Comparison of ENCODE assay signal across 27 mouse cellular contexts in the genomic region with DNA sequence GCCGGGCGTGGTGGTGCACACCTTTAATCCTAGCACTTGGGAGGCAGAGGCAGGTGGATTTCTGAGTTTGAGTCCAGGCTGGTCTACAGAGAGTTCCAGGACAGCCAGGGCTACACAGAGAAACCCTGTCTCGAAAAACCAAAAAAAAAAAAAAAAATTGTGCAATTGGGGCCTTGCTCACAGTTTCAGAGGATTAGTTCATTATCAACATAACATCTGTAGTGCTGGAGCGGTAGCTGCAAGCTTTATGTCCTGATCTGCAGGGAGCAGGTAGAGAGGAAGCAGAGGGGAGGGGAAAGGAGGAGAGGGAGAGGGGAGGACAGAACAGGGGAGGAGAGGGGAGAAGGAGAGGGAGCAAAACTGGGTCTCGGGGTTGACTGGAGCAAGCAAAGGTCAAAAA. TPM values are rescaled to one million over a fixed set of nuclear protein-coding genes. Genes with fewer than 3 reads are reported as not detected.
"Had no signal": no experiment of that assay in that cellular context is flagged by ENCODE, and none has a peak within 500 bp of the region (broad histone marks: within the 10 kb centered on the region; RNA-seq: fewer than 3 reads in every experiment).

No protein-coding gene starts in this region.

- H3K4me1 ChIP-seq: lung, embryonic 15.5 days; midbrain, embryonic 12.5 days; neural tube, embryonic 13.5 days; neural tube, embryonic 15.5 days; stomach, embryonic 15.5 days had no signal

- DNase-seq: lung, adult 2 months; lung, postnatal 14 days; lung, postnatal 36 days; midbrain, embryonic 14.5 days; retina, postnatal 1 day; right cerebral cortex, adult 18-20 months; right cerebral cortex, postnatal 25 days; right cerebral cortex, postnatal 4 days; spleen, adult 18-20 months; thymus, adult 18-20 months; thymus, postnatal 14 days; thymus, postnatal 36 days had no signal

- H3K4me2 ChIP-seq: lung, embryonic 15.5 days; midbrain, embryonic 12.5 days; neural tube, embryonic 13.5 days; neural tube, embryonic 15.5 days; stomach, embryonic 15.5 days had no signal

- H3K9me3 ChIP-seq: lung, embryonic 15.5 days; midbrain, embryonic 10.5 days; midbrain, embryonic 12.5 days; neural tube, embryonic 13.5 days; neural tube, embryonic 15.5 days; stomach, embryonic 15.5 days had no signal

- H3K27me3 ChIP-seq: lung, embryonic 15.5 days; midbrain, embryonic 12.5 days; neural tube, embryonic 13.5 days; neural tube, embryonic 15.5 days; stomach, embryonic 15.5 days had no signal

- H3K36me3 ChIP-seq: lung, embryonic 15.5 days; midbrain, embryonic 10.5 days; midbrain, embryonic 12.5 days; neural tube, embryonic 13.5 days; neural tube, embryonic 15.5 days; stomach, embryonic 15.5 days had no signal

- ATAC-seq: lung, postnatal 0 days; midbrain, embryonic 16.5 days had no signal

- H3K27ac ChIP-seq: lung, embryonic 15.5 days; macrophage; midbrain, embryonic 10.5 days; midbrain, embryonic 12.5 days; neural tube, embryonic 13.5 days; neural tube, embryonic 15.5 days; stomach, embryonic 15.5 days; stomach, postnatal 0 days had no signal

- H3K4me3 ChIP-seq: lung, embryonic 15.5 days; midbrain, embryonic 10.5 days; midbrain, embryonic 12.5 days; myocyte; neural tube, embryonic 13.5 days; neural tube, embryonic 15.5 days; stomach, embryonic 15.5 days had no signal

- H3K9ac ChIP-seq: lung, embryonic 15.5 days; midbrain, embryonic 12.5 days; neural tube, embryonic 13.5 days; neural tube, embryonic 15.5 days; stomach, embryonic 15.5 days had no signal

RNA-seq across cellular contexts. Expression of gene Trim43a, which starts 52.0 kb away (rescaled TPM):
- total RNA-seq: megakaryocyte, adult 5-6 weeks; megakaryocyte-erythroid progenitor cell, adult 5-6 weeks had no signal
- polyA plus RNA-seq: lung, adult 2 months; lung, postnatal 0 days; macrophage; midbrain, embryonic 16.5 days; myocyte; neural tube, embryonic 11.5 days; small intestine, adult 2 months had no signal
